Mouse (Mus musculus) small intestine, adult 2 months (tissue): ENCODE measurements around the gene Adamts16.

Experiments
- CTCF ChIP-seq: fragments of 200-500 bp; IDR thresholded peaks from 2 replicates; pipeline ENCODE4 v1.5.1; 2012; ENCODE audit warnings: low read depth, mild to moderate bottlenecking, control low read depth, inconsistent platforms, low read length, moderate library complexity, mixed read lengths; ENCODE audit not compliant: insufficient replicate concordance, insufficient read length; ENCODE audit errors: extremely low read depth
- POLR2A ChIP-seq: fragments of 200-500 bp; IDR thresholded peaks from 2 replicates; pipeline ENCODE4 v1.6.1; 2012; ENCODE audit warnings: low read depth, mild to moderate bottlenecking, control low read depth, inconsistent platforms, low read length, moderate library complexity

- TF ChIP-seq POLR2A (no peak), CTCF (no peak)
Observed at GRCm38 (mm10) chr13:70681411-70682183, 160.0 kb downstream of the Adamts16 start.
